Mouse (Mus musculus): ENCODE data around the gene Tmem53.

DNA sequence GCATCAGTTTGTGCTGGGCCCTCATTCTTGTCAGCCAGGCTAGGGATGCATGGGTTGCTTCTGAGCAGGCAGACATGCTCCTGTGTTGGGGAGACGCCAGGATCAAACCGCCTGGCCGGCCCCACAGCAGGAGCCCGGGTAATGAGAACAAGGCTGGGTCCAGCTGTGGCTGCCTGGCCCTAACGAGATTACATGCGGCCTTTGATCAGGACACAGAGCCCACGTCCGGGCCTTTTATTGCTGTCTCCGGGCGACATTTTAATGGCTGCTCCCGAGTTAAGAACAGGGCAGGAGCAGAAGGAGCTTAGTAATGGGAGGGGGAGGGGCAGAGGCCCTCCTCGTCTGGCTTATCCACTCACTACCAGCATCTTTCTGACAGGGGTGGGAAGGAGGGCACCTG is 20.7 kb downstream of the Tmem53 start:
- TF ChIP-seq MAFK (IDR thresholded peaks at IDR 0.05; ENCODE audit: insufficient read depth, low read depth, low read length): no peak
- no peak for TF ChIP-seq CHD2 (IDR thresholded peaks at IDR 0.05; ENCODE audit: low read depth, low read length)
- no peak for TF ChIP-seq ZC3H11A (IDR thresholded peaks at IDR 0.05; ENCODE audit: borderline replicate concordance, low read depth, low read length)
- no peak for TF ChIP-seq HCFC1 (IDR thresholded peaks at IDR 0.05; ENCODE audit: borderline replicate concordance, insufficient read depth, low read length)
- TF ChIP-seq ZNF384 (IDR thresholded peaks at IDR 0.05; ENCODE audit: low read depth, low read length): no peak

All from ES-E14 (cell line).